In the genomic region with DNA sequence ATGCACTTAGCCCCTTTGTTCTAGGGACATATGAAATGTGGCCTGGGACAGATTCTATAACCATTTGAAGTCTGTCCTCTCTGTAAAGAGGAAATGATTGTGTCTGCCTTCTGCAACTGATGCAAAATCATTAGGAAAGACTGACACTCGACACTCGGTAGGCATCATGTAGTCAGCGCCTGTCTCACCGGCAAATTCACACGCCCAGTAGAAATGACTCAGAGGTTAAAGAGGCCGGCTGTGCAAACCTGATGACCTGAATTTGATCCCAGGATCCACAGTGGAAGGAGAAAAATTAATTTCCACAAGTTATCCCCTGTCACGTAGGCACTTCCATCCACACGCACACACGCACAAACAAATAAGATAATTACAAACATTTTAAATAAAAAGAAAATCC, we compare ENCODE assay signal across 16 mouse cellular contexts. TPM values are rescaled to one million over a fixed set of nuclear protein-coding genes. Genes with fewer than 3 reads are reported as not detected.
DNase-seq lines count a peak whose midpoint lies in the region; ATAC-seq and TF ChIP-seq lines count a peak whose summit lies in the region.
"Had no signal": no experiment of that assay in that cellular context is flagged by ENCODE, and none has a peak within 500 bp of the region (broad histone marks: within the 10 kb centered on the region; RNA-seq: fewer than 3 reads in every experiment).

No protein-coding gene starts in this region.

- no peaks in the 10 kb centered on the region for H3K9me3 ChIP-seq in kidney, embryonic 15.5 days (replicated peaks)
- no peaks in the 10 kb centered on the region for H3K9me3 ChIP-seq in hindbrain, embryonic 12.5 days (replicated peaks)
- H3K9me3 ChIP-seq in midbrain, postnatal 0 days (ENCODE audit: low read length) = no peaks in the 10 kb centered on the region
- H3K9me3 ChIP-seq: heart, embryonic 12.5 days; liver, embryonic 12.5 days; megakaryocyte, embryonic 14.5 days had no signal

- H3K4me3 ChIP-seq in kidney, embryonic 15.5 days (replicated peaks) = no peak overlapping the region
- no peak overlapping the region for H3K4me3 ChIP-seq in hindbrain, embryonic 12.5 days
- no peak overlapping the region for H3K4me3 ChIP-seq in midbrain, postnatal 0 days (ENCODE audit: low read depth, low read length)
- H3K4me3 ChIP-seq: heart, embryonic 12.5 days; liver, embryonic 12.5 days; megakaryocyte, embryonic 14.5 days had no signal

- ATAC-seq in kidney, embryonic 15.5 days (replicated peaks; ENCODE audit: low FRiP score) = no peak
- ATAC-seq in hindbrain, embryonic 12.5 days (ENCODE audit: low FRiP score) = no peak
- ATAC-seq in midbrain, postnatal 0 days (ENCODE audit: low FRiP score) = no peak
- ATAC-seq: intestine, embryonic 16.5 days had no signal

- intact Hi-C loops in left cerebral cortex, postnatal 36 days (cut with DNase I) = no loop called here

- H3K4me2 ChIP-seq in kidney, embryonic 15.5 days = peak overlapping the region; percentile 17; the same call in 1 of the 2 replicates
- H3K4me2 ChIP-seq in hindbrain, embryonic 12.5 days (replicated peaks) = no peak overlapping the region
- H3K4me2 ChIP-seq in midbrain, postnatal 0 days (ENCODE audit: low read depth, low read length, poor library complexity, severe bottlenecking) = no peak overlapping the region
- H3K4me2 ChIP-seq: heart, embryonic 12.5 days; liver, embryonic 12.5 days had no signal

- no peaks in the 10 kb centered on the region; the same call in 1 of the 2 replicates for H3K36me3 ChIP-seq in kidney, embryonic 15.5 days
- H3K36me3 ChIP-seq in hindbrain, embryonic 12.5 days = peaks cover 61% of the 10 kb centered on the region
- H3K36me3 ChIP-seq in midbrain, postnatal 0 days (ENCODE audit: insufficient read depth, low read length) = peaks cover 62% of the 10 kb centered on the region
- H3K36me3 ChIP-seq: heart, embryonic 12.5 days; liver, embryonic 12.5 days had no signal

- no peak for TF ChIP-seq CTCF in midbrain, postnatal 0 days (IDR thresholded peaks at IDR 0.05)

- no peak overlapping the region for H3K9ac ChIP-seq in kidney, embryonic 15.5 days
- H3K9ac ChIP-seq in hindbrain, embryonic 12.5 days = peak overlapping the region; percentile 13; the same call in 1 of the 2 replicates
- H3K9ac ChIP-seq in midbrain, postnatal 0 days (replicated peaks; ENCODE audit: low read length, poor library complexity, severe bottlenecking) = no peak overlapping the region
- H3K9ac ChIP-seq: heart, embryonic 12.5 days; liver, embryonic 12.5 days had no signal

- peaks cover 38% of the 10 kb centered on the region for H3K4me1 ChIP-seq in kidney, embryonic 15.5 days
- peaks cover 19% of the 10 kb centered on the region for H3K4me1 ChIP-seq in hindbrain, embryonic 12.5 days
- H3K4me1 ChIP-seq in midbrain, postnatal 0 days (ENCODE audit: insufficient read depth, low read length) = peaks cover 2% of the 10 kb centered on the region; the same call in 1 of the 2 replicates

- DNase-seq in kidney, postnatal 4 days = no peak
- DNase-seq in brain, adult 2 months (ENCODE audit: low read depth, low spot score) = peak; percentile 60
- no peak for DNase-seq in midbrain, postnatal 0 days (ENCODE audit: low spot score)
- DNase-seq in layer of hippocampus, adult 9-10 months (ENCODE audit: low spot score) = no peak
- no peak for DNase-seq in left cerebral cortex, postnatal 36 days (ENCODE audit: low spot score in 2 of 2)
- DNase-seq in adrenal gland, postnatal 10 days = no peak
- DNase-seq: layer of hippocampus, postnatal 36 days; spleen, adult 18-20 months; thymus, adult 18-20 months had no signal

- 29% methylated on average over 9 of the region's 9 CpGs for WGBS in kidney, embryonic 15.5 days
- 48% methylated on average over 9 of the region's 9 CpGs for WGBS in hindbrain, embryonic 12.5 days
- WGBS in midbrain, postnatal 0 days = 59% methylated on average over 9 of the region's 9 CpGs

- peak overlapping the region; percentile 79 for H3K27ac ChIP-seq in kidney, embryonic 15.5 days
- H3K27ac ChIP-seq in hindbrain, embryonic 12.5 days = peak overlapping the region; percentile 77
- 0 out of 2 replicates have a peak overlapping the region, but pooled peaks have one; percentile 43 for H3K27ac ChIP-seq in midbrain, postnatal 0 days (ENCODE audit: low read depth, low read length)
- H3K27ac ChIP-seq: liver, embryonic 12.5 days had no signal

- H3K27me3 ChIP-seq in kidney, embryonic 15.5 days = no peaks in the 10 kb centered on the region
- no peaks in the 10 kb centered on the region for H3K27me3 ChIP-seq in hindbrain, embryonic 12.5 days
- H3K27me3 ChIP-seq in midbrain, postnatal 0 days (ENCODE audit: insufficient read depth, low read length) = no peaks in the 10 kb centered on the region

RNA-seq across cellular contexts. Expression of a gene that starts 24.2 kb away (rescaled TPM):
- polyA plus RNA-seq in kidney, embryonic 15.5 days (2015; fragmentation: Nextera tagmentation; extraction: Ambion mirVana) = 0.49 and 0.84 TPM in 2 replicates
- polyA plus RNA-seq in hindbrain, embryonic 12.5 days (2016; fragmentation: Nextera tagmentation; extraction: Ambion mirVana) = 0.85 and 0.94 TPM in 2 replicates
- total RNA-seq in midbrain, postnatal 0 days (2014; rRNA removed) = 0.28 TPM in 1 of 2 replicates, not detected in the other
- 0.34 and 0.91 TPM in 2 replicates for polyA plus RNA-seq in midbrain, postnatal 0 days (2015; fragmentation: Nextera tagmentation; extraction: Ambion mirVana)
- under 1 TPM; 0.22 to 0.48 TPM for total RNA-seq in left cerebral cortex, postnatal 36 days (2021)
- total RNA-seq in adrenal gland, postnatal 10 days (2021) = under 1 TPM in 1 of 2 experiments, not detected in 1; 0.18 TPM
- total RNA-seq: gastrocnemius, adult 8-10 months; layer of hippocampus, postnatal 36 days had no signal

RNA-seq across cellular contexts. Expression of a gene that starts 51.7 kb away (rescaled TPM):
- polyA plus RNA-seq in kidney, embryonic 15.5 days (2015; fragmentation: Nextera tagmentation; extraction: Ambion mirVana) = 0.83 and 0.85 TPM in 2 replicates
- 6.3 and 6.7 TPM in 2 replicates for polyA plus RNA-seq in hindbrain, embryonic 12.5 days (2016; fragmentation: Nextera tagmentation; extraction: Ambion mirVana)
- total RNA-seq in midbrain, postnatal 0 days (2014; rRNA removed) = 95.0 and 100 TPM in 2 replicates
- polyA plus RNA-seq in midbrain, postnatal 0 days (2015; fragmentation: Nextera tagmentation; extraction: Ambion mirVana) = 13.1 and 14.0 TPM in 2 replicates
- total RNA-seq in left cerebral cortex, postnatal 36 days (2021) = 100 to 1,000 TPM; 326 to 349 TPM
- total RNA-seq in adrenal gland, postnatal 10 days (2021) = 10 to 100 TPM in 1 of 2 experiments, 1 to 10 TPM in 1; 7.1 to 10.1 TPM
- polyA plus RNA-seq: heart, embryonic 12.5 days had no signal
